Mouse (Mus musculus): ENCODE measurements around the gene Bsx. TPM values are rescaled to one million over a fixed set of nuclear protein-coding genes. Genes with fewer than 3 reads are reported as not detected.
A peak's percentile ranks its signal among the peaks of the same experiment; 100 is the strongest.

The Bsx gene
- polyA plus RNA-seq, 1 experiment from 2014 or later, result not detected

GRCm38 (mm10) chr9:40870331-40870730, 3.6 kb upstream of the Bsx start:
- H3K9me3 ChIP-seq (ENCODE audit: control insufficient read depth, low read length), result no peaks in the 10 kb centered on the region
- H3K27ac ChIP-seq (ENCODE audit: low read length), result no peak overlapping the region
- H3K4me2 ChIP-seq (ENCODE audit: low read depth, low read length), result no peak overlapping the region
- no peak overlapping the region for H3K4me3 ChIP-seq (ENCODE audit: low read length)
- peaks cover 53% of the 10 kb centered on the region for H3K27me3 ChIP-seq (ENCODE audit: control insufficient read depth, insufficient read depth, low read depth, low read length)
- WGBS, result 75% methylated on average over 5 of the region's 5 CpGs
- H3K4me1 ChIP-seq (replicated peaks; ENCODE audit: control insufficient read depth, insufficient read depth, low read length), result no peaks in the 10 kb centered on the region
- no peak overlapping the region for H3K9ac ChIP-seq (ENCODE audit: low read length)
- H3K36me3 ChIP-seq (ENCODE audit: control insufficient read depth, insufficient read depth, low read length), result no peaks in the 10 kb centered on the region
- no peak for ATAC-seq (ENCODE audit: low read depth)

DNA sequence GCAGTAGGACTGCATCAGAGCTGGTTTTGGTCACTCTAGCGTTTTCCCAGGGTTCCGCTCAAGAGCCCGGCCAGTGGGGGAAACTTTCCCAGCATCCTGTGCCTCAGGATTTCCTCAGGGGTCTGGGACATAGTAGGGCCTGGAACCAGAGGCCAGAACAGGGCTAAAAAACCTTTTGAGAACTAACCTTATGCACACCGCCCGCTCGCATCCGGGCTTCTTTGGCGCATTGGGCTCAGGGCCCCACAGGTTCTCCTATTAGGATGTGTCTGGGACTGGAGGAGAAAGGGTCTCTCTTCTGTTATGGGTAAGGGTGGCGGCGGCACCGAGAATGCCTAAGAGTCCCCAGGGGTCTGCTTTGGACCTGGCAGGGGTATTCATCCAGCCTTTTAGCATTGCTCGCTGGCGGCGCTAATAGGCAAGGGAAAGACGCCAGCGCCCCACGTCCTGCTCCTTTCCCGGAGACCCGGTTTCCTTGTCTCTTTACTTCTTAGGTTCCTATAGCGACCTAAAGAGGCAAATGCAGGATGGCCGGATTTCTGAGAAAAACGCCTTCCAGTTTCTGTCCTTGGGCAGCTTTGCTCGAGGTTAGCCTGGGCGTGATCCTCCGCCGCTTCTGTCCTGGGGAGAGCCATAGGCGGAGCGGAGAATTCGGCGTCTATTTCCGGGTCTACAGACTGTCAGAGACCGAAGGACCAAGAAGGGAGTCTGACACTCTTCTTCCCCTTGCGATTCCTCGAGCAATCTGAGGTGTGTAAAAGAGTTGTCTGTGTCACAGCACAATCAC, 2.4 kb upstream of the Bsx start:
- H3K9me3 ChIP-seq (ENCODE audit: control insufficient read depth, low read length), result no peaks in the 10 kb centered on the region
- 2% methylated on average over 34 of the region's 34 CpGs for WGBS

DNA sequence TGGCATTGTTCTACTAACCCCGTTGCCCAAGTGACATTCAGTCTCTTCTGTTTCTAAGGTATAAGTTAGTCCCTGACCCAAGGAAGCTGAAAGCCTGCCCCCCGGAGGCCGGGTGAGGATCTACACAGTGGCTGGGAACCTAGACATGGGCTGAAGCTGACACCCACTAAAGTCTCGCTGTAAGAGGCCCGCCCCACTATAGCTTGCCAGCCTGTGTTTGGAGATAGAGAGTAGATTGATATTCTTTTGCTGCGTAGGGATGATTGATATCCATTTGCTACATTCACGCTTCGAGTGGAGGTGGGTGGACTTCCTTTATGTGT, 1.8 kb upstream of the Bsx start:
- no peak for ATAC-seq (ENCODE audit: low read depth)
- H3K27me3 ChIP-seq (ENCODE audit: control insufficient read depth, insufficient read depth, low read depth, low read length), result peaks cover 70% of the 10 kb centered on the region
- H3K4me2 ChIP-seq (ENCODE audit: low read depth, low read length), result no peak overlapping the region
- 7% methylated on average over 8 of the region's 8 CpGs for WGBS
- H3K4me3 ChIP-seq (ENCODE audit: low read length), result no peak overlapping the region
- no peak overlapping the region for H3K9ac ChIP-seq (ENCODE audit: low read length)
- no peaks in the 10 kb centered on the region for H3K9me3 ChIP-seq (ENCODE audit: control insufficient read depth, low read length)
- no peaks in the 10 kb centered on the region for H3K36me3 ChIP-seq (ENCODE audit: control insufficient read depth, insufficient read depth, low read length)
- H3K4me1 ChIP-seq (replicated peaks; ENCODE audit: control insufficient read depth, insufficient read depth, low read length), result no peaks in the 10 kb centered on the region
- H3K27ac ChIP-seq (ENCODE audit: low read length), result no peak overlapping the region

More for the DNA sequence above, 2.4 kb upstream of the Bsx start:
- no peaks in the 10 kb centered on the region for H3K36me3 ChIP-seq (ENCODE audit: control insufficient read depth, insufficient read depth, low read length)
- no peak overlapping the region for H3K4me3 ChIP-seq (ENCODE audit: low read length)
- no peak overlapping the region for H3K9ac ChIP-seq (ENCODE audit: low read length)
- H3K27me3 ChIP-seq (ENCODE audit: control insufficient read depth, insufficient read depth, low read depth, low read length), result peaks cover 65% of the 10 kb centered on the region
- no peak overlapping the region for H3K27ac ChIP-seq (ENCODE audit: low read length)
- no peaks in the 10 kb centered on the region for H3K4me1 ChIP-seq (replicated peaks; ENCODE audit: control insufficient read depth, insufficient read depth, low read length)
- no peak for ATAC-seq (ENCODE audit: low read depth)
- H3K4me2 ChIP-seq (ENCODE audit: low read depth, low read length), result peak overlapping the region; percentile 19; the same call in 1 of the 2 replicates

- Histone ChIP-seq H3K4me1 (replicated peaks; ENCODE audit: control insufficient read depth, insufficient read depth, low read length) (peaks cover 3% of the 10 kb centered on the region; the same call in 1 of the 2 replicates), H3K9ac (ENCODE audit: low read length) (no peak overlapping the region), H3K4me3 (ENCODE audit: low read length) (no peak overlapping the region), H3K4me2 (ENCODE audit: low read depth, low read length) (no peak overlapping the region), H3K27ac (ENCODE audit: low read length) (no peak overlapping the region), H3K9me3 (ENCODE audit: control insufficient read depth, low read length) (no peaks in the 10 kb centered on the region), H3K27me3 (ENCODE audit: control insufficient read depth, insufficient read depth, low read depth, low read length) (peaks cover 94% of the 10 kb centered on the region), H3K36me3 (ENCODE audit: control insufficient read depth, insufficient read depth, low read length) (no peaks in the 10 kb centered on the region)
- 4% methylated on average over 4 of the region's 4 CpGs for WGBS
- ATAC-seq (ENCODE audit: low read depth), result no peak
These were observed 1.0 kb downstream of the Bsx start for GRCm38 (mm10) chr9:40874961-40875360.

DNA sequence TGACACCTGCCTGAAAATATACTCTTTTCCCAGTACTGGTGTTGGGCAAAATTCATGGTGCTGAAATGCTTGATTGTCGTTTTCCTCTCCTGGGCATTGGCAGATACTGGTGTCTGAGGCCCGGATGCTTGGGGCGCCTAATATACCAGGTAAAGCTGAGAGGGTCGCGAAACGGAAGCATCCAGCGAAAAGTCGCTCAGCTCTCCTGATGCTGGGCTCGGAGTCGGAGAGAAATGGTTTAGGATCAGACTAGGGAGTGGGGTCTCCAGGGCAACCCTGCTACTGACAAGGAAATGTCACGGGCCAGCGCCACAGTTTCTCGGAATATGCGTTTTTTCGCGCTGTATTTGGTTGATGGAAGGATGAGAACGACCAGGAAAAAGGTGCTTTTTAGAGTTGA, 1.5 kb downstream of the Bsx start:
- Histone ChIP-seq H3K4me1 (replicated peaks; ENCODE audit: control insufficient read depth, insufficient read depth, low read length) (peaks cover 3% of the 10 kb centered on the region; the same call in 1 of the 2 replicates), H3K27ac (ENCODE audit: low read length) (no peak overlapping the region), H3K9ac (ENCODE audit: low read length) (no peak overlapping the region), H3K36me3 (ENCODE audit: control insufficient read depth, insufficient read depth, low read length) (no peaks in the 10 kb centered on the region), H3K4me2 (ENCODE audit: low read depth, low read length) (no peak overlapping the region), H3K9me3 (ENCODE audit: control insufficient read depth, low read length) (no peaks in the 10 kb centered on the region), H3K4me3 (ENCODE audit: low read length) (no peak overlapping the region), H3K27me3 (ENCODE audit: control insufficient read depth, insufficient read depth, low read depth, low read length) (peaks cover 92% of the 10 kb centered on the region)
- ATAC-seq (ENCODE audit: low read depth), result no peak
- WGBS, result 3% methylated on average over 17 of the region's 17 CpGs

- H3K27me3 ChIP-seq (ENCODE audit: control insufficient read depth, insufficient read depth, low read depth, low read length), result peaks cover 94% of the 10 kb centered on the region
- no peak overlapping the region for H3K27ac ChIP-seq (ENCODE audit: low read length)
- H3K36me3 ChIP-seq (ENCODE audit: control insufficient read depth, insufficient read depth, low read length), result no peaks in the 10 kb centered on the region
- H3K4me1 ChIP-seq (replicated peaks; ENCODE audit: control insufficient read depth, insufficient read depth, low read length), result peaks cover 3% of the 10 kb centered on the region; the same call in 1 of the 2 replicates
- no peak for ATAC-seq (ENCODE audit: low read depth)
- WGBS, result 1% methylated on average over 29 of the region's 29 CpGs
- H3K4me2 ChIP-seq (ENCODE audit: low read depth, low read length), result no peak overlapping the region
- H3K9me3 ChIP-seq (ENCODE audit: control insufficient read depth, low read length), result no peaks in the 10 kb centered on the region
- no peak overlapping the region for H3K4me3 ChIP-seq (ENCODE audit: low read length)
- H3K9ac ChIP-seq (ENCODE audit: low read length), result no peak overlapping the region
These were observed 2.2 kb downstream of the Bsx start for GRCm38 (mm10) chr9:40876164-40876563.

DNA sequence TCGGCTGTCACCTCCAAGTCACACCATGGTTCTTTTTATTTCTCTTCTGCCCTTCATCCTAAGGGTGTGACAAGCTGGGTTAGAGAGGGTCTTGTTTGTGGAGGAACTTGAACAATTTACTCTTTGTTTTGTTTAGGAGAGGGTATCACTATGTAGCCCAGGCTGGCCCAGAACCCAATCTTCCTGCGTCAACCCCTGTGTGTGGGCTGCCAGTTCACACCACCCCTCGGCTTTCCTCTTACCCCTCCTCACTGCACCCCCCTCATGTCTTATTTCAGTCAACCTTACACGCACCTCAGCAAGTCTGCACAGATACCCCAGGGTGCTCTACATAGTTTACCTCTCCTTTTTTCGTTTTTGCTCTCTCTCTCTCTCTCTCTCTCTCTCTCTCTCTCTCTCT, 2.8 kb downstream of the Bsx start:
- Histone ChIP-seq H3K9me3 (ENCODE audit: control insufficient read depth, low read length) (no peaks in the 10 kb centered on the region), H3K4me1 (replicated peaks; ENCODE audit: control insufficient read depth, insufficient read depth, low read length) (peaks cover 3% of the 10 kb centered on the region; the same call in 1 of the 2 replicates), H3K9ac (ENCODE audit: low read length) (no peak overlapping the region), H3K36me3 (ENCODE audit: control insufficient read depth, insufficient read depth, low read length) (no peaks in the 10 kb centered on the region), H3K27me3 (ENCODE audit: control insufficient read depth, insufficient read depth, low read depth, low read length) (peaks cover 93% of the 10 kb centered on the region), H3K4me2 (ENCODE audit: low read depth, low read length) (no peak overlapping the region), H3K4me3 (ENCODE audit: low read length) (no peak overlapping the region), H3K27ac (ENCODE audit: low read length) (no peak overlapping the region)
- ATAC-seq (ENCODE audit: low read depth), result no peak
- WGBS, result 4% methylated on average over 5 of the region's 5 CpGs

GRCm38 (mm10) chr9:40877146-40877880, 3.4 kb downstream of the Bsx start:
- 2% methylated on average over 42 of the region's 42 CpGs for WGBS
- no peak for ATAC-seq (ENCODE audit: low read depth)

DNA sequence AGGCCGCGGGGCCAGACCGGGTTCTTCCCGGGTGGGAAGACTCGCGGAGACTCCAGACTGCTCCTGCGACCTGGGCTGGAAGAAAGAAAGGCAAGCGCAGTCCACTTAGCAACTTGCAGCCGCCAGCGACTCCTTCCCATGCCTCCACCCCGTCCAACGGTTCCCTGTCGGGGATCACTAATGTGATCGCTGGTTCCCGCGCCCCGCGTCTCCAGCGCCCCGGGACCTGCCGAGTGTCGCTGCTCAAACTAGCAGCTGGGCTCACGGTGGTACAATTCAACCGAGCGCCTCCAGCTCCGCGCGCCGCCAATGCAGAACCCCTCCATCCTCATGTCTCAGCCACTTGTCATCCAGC, 3.9 kb downstream of the Bsx start:
- H3K27ac ChIP-seq (ENCODE audit: low read length), result no peak overlapping the region
- H3K9me3 ChIP-seq (ENCODE audit: control insufficient read depth, low read length), result no peaks in the 10 kb centered on the region
- peak overlapping the region; percentile 39 for H3K4me3 ChIP-seq (ENCODE audit: low read length)
- no peaks in the 10 kb centered on the region for H3K36me3 ChIP-seq (ENCODE audit: control insufficient read depth, insufficient read depth, low read length)
- WGBS, result under 1% methylated on average over 29 of the region's 29 CpGs
- ATAC-seq (ENCODE audit: low read depth), result no peak
- H3K4me1 ChIP-seq (replicated peaks; ENCODE audit: control insufficient read depth, insufficient read depth, low read length), result peaks cover 3% of the 10 kb centered on the region; the same call in 1 of the 2 replicates
- H3K4me2 ChIP-seq (ENCODE audit: low read depth, low read length), result peak overlapping the region; percentile 48
- H3K9ac ChIP-seq (ENCODE audit: low read length), result no peak overlapping the region
- peaks cover 88% of the 10 kb centered on the region for H3K27me3 ChIP-seq (ENCODE audit: control insufficient read depth, insufficient read depth, low read depth, low read length)

More at GRCm38 (mm10) chr9:40877146-40877880, 3.4 kb downstream of the Bsx start:
- Histone ChIP-seq H3K9me3 (ENCODE audit: control insufficient read depth, low read length) (no peaks in the 10 kb centered on the region), H3K36me3 (ENCODE audit: control insufficient read depth, insufficient read depth, low read length) (no peaks in the 10 kb centered on the region), H3K4me2 (ENCODE audit: low read depth, low read length) (peak overlapping the region; percentile 48), H3K27me3 (ENCODE audit: control insufficient read depth, insufficient read depth, low read depth, low read length) (peaks cover 92% of the 10 kb centered on the region), H3K27ac (ENCODE audit: low read length) (no peak overlapping the region), H3K4me1 (replicated peaks; ENCODE audit: control insufficient read depth, insufficient read depth, low read length) (peaks cover 3% of the 10 kb centered on the region; the same call in 1 of the 2 replicates), H3K4me3 (ENCODE audit: low read length) (peak overlapping the region; percentile 39), H3K9ac (ENCODE audit: low read length) (no peak overlapping the region)

All from lung, embryonic 16.5 days (tissue).